Mouse (Mus musculus) CH12.LX (cell line): ENCODE data around the gene Rbbp6. TPM values are rescaled to one million over a fixed set of nuclear protein-coding genes. Genes with fewer than 3 reads are reported as not detected.

Experiments used
- DNase-seq: peaks from one replicate; pipeline ENCODE4 v3.0.0-alpha.2; 2013; ENCODE audit errors: extremely low read depth
- H3K27ac ChIP-seq: 2 replicates; pipeline ENCODE4 v1.5.1; 2012; ENCODE audit warnings: low read depth, mild to moderate bottlenecking, control low read depth, moderate library complexity; ENCODE audit not compliant: insufficient read depth
- H3K27me3 ChIP-seq: replicated peaks from 2 replicates; pipeline ENCODE3; 2012; ENCODE audit warnings: inconsistent platforms
- H3K36me3 ChIP-seq, 2 experiments: replicated peaks in 1 of 2; 2 replicates each; pipeline versions ENCODE3 to v1.6.1; 2012; ENCODE audit warnings: inconsistent platforms in 1 of 2, low read length in 1 of 2, mild to moderate bottlenecking in 1 of 2, mixed read lengths in 1 of 2, moderate library complexity in 1 of 2; ENCODE audit not compliant: control insufficient read depth in 1 of 2, insufficient read depth in 1 of 2
- H3K4me1 ChIP-seq, 2 experiments: 2 replicates each; pipeline ENCODE4 v1.6.1; 2012; ENCODE audit warnings: inconsistent platforms in 1 of 2, moderate library complexity in 1 of 2; ENCODE audit not compliant: insufficient read depth in 2 of 2, control insufficient read depth in 1 of 2
- H3K4me2 ChIP-seq: 2 replicates; pipeline ENCODE4 v1.6.1; 2012; ENCODE audit warnings: low read depth, mild to moderate bottlenecking, control low read depth; ENCODE audit not compliant: poor library complexity, insufficient read depth, severe bottlenecking
- H3K4me3 ChIP-seq, 3 experiments: fragments of 150-350 bp in 1 of 3; sonication (generic) in 1 of 3; replicated peaks in 1 of 3; 2 replicates each; pipeline versions ENCODE3 to v1.5.1; 2011 to 2012; ENCODE audit warnings: low read depth in 2 of 3, low read length in 2 of 3, mild to moderate bottlenecking in 2 of 3, moderate library complexity in 2 of 3, control low read depth in 1 of 3, improper control_type of control experiment in 1 of 3, inconsistent platforms in 1 of 3, mixed read lengths in 1 of 3; ENCODE audit not compliant: poor library complexity in 1 of 3
- H3K79me2 ChIP-seq: replicated peaks from 2 replicates; pipeline ENCODE4 v1.6.1; 2012; ENCODE audit warnings: mild to moderate bottlenecking, moderate library complexity; ENCODE audit not compliant: control insufficient read depth, poor library complexity, insufficient read depth, severe bottlenecking; ENCODE audit errors: extremely low read depth
- H3K9ac ChIP-seq: 2 replicates; pipeline ENCODE4 v1.6.1; 2012; ENCODE audit warnings: low read depth, mild to moderate bottlenecking, control low read depth, moderate library complexity; ENCODE audit not compliant: insufficient read depth
- H3K9me3 ChIP-seq: replicated peaks from 2 replicates; pipeline ENCODE3; 2012; ENCODE audit warnings: low read length, inconsistent platforms, mixed read lengths
- CHD2 ChIP-seq: IDR thresholded peaks from 2 replicates; pipeline ENCODE4 v1.6.1; 2011; ENCODE audit warnings: low read length, improper control_type of control experiment
- E2F4 ChIP-seq: IDR thresholded peaks from 2 replicates; pipeline ENCODE4 v1.6.1; 2011; ENCODE audit warnings: low read depth, low read length, improper control_type of control experiment; ENCODE audit not compliant: insufficient replicate concordance
- GABPA ChIP-seq: IDR thresholded peaks from 2 replicates; pipeline ENCODE4 v1.6.1; 2012; ENCODE audit warnings: low read depth, low read length, improper control_type of control experiment, inconsistent platforms; ENCODE audit not compliant: insufficient replicate concordance
- HCFC1 ChIP-seq: IDR thresholded peaks from 2 replicates; pipeline ENCODE4 v1.6.1; 2012; ENCODE audit warnings: low read depth, mild to moderate bottlenecking, inconsistent platforms, low read length, improper control_type of control experiment
- IRF4 ChIP-seq: IDR thresholded peaks from 2 replicates; pipeline ENCODE4 v1.6.1; 2014; ENCODE audit warnings: low read depth, mild to moderate bottlenecking, inconsistent platforms, low read length, improper control_type of control experiment
- JUN ChIP-seq: IDR thresholded peaks from 2 replicates; pipeline ENCODE4 v1.6.1; 2011; ENCODE audit warnings: low read depth, mild to moderate bottlenecking, low read length, improper control_type of control experiment, moderate library complexity; ENCODE audit not compliant: insufficient read depth
- KAT2A ChIP-seq: IDR thresholded peaks from 2 replicates; pipeline ENCODE4 v1.6.1; 2012; ENCODE audit warnings: low read length, improper control_type of control experiment, inconsistent platforms; ENCODE audit not compliant: insufficient replicate concordance
- MAZ ChIP-seq: IDR thresholded peaks from 2 replicates; pipeline ENCODE4 v1.6.1; 2012; ENCODE audit warnings: low read depth, mild to moderate bottlenecking, inconsistent platforms, low read length, improper control_type of control experiment, moderate library complexity
- MEF2A ChIP-seq: IDR thresholded peaks from 2 replicates; pipeline ENCODE4 v1.6.1; 2014; ENCODE audit warnings: low read depth, mild to moderate bottlenecking, inconsistent platforms, low read length, improper control_type of control experiment, borderline replicate concordance
- NELFE ChIP-seq: IDR thresholded peaks from 2 replicates; pipeline ENCODE4 v1.6.1; 2011; ENCODE audit warnings: low read depth, low read length, improper control_type of control experiment
- NRF1 ChIP-seq: IDR thresholded peaks from 2 replicates; pipeline ENCODE4 v1.6.1; 2014; ENCODE audit warnings: low read depth, mild to moderate bottlenecking, inconsistent platforms, low read length, improper control_type of control experiment, moderate library complexity
- POLR2A ChIP-seq: IDR thresholded peaks from 2 replicates; pipeline ENCODE4 v1.6.1; 2011; ENCODE audit warnings: low read depth, mild to moderate bottlenecking, improper control_type of control experiment, low read length
- RAD21 ChIP-seq: IDR thresholded peaks from 2 replicates; pipeline ENCODE4 v1.6.1; 2011; ENCODE audit warnings: low read depth, mild to moderate bottlenecking, low read length, improper control_type of control experiment, moderate library complexity
- RCOR1 ChIP-seq: conservative IDR thresholded peaks from 2 replicates; pipeline ENCODE4 v1.6.1; 2012; ENCODE audit warnings: low read depth, mild to moderate bottlenecking, inconsistent platforms, low read length, improper control_type of control experiment
- SIN3A ChIP-seq: IDR thresholded peaks from 2 replicates; pipeline ENCODE4 v1.6.1; 2012; ENCODE audit warnings: low read length, improper control_type of control experiment, inconsistent platforms
- SMC3 ChIP-seq: IDR thresholded peaks from 2 replicates; pipeline ENCODE4 v1.6.1; 2011; ENCODE audit warnings: low read depth, low read length, improper control_type of control experiment
- TBP ChIP-seq: conservative IDR thresholded peaks from 2 replicates; pipeline ENCODE4 v1.6.1; 2011; ENCODE audit warnings: low read depth, low read length, improper control_type of control experiment
- USF1 ChIP-seq: IDR thresholded peaks from 2 replicates; pipeline ENCODE4 v1.6.1; 2014; ENCODE audit warnings: low read depth, mild to moderate bottlenecking, inconsistent platforms, low read length, improper control_type of control experiment
- USF2 ChIP-seq: conservative IDR thresholded peaks from 2 replicates; pipeline ENCODE4 v1.6.1; 2011; ENCODE audit warnings: low read depth, low read length, improper control_type of control experiment
- ZKSCAN1 ChIP-seq: IDR thresholded peaks from 2 replicates; pipeline ENCODE4 v1.6.1; 2012; ENCODE audit warnings: low read depth, inconsistent platforms, low read length, improper control_type of control experiment, borderline replicate concordance
- ZNF384 ChIP-seq: IDR thresholded peaks from 2 replicates; pipeline ENCODE4 v1.6.1; 2012; ENCODE audit warnings: low read depth, low read length, improper control_type of control experiment, inconsistent platforms
- dilution Hi-C: fragments of 300-500 bp; cut with MboI; formaldehyde crosslinking; loops from 2 replicates; pipeline ENCODE4 v1.14.3; 2020; ENCODE audit warnings: low sequenced_read_pairs; ENCODE audit not compliant: extremely low pct_unique_long_range_greater_than_20kb, extremely low pct_ligation_motif_present
- in situ Hi-C: fragments of 300-500 bp; cut with MboI; formaldehyde crosslinking; loops from 3 replicates; pipeline ENCODE4 v1.14.3; 2019; ENCODE audit warnings: low sequenced_read_pairs, low pct_ligation_motif_present, low pct_unique_long_range_greater_than_20kb, mixed read lengths
- polyA plus RNA-seq: library from polyadenylated mRNA; unstranded; fragments of >175 nt; gene quantifications from 2 replicates; pipeline ENCODE4 v1.2.1, GENCODE M21; 2012; ENCODE audit warnings: low read depth; ENCODE audit not compliant: insufficient read length
- total RNA-seq, 2 experiments: library from RNA; depleted of rRNA; stranded (reverse); fragments of 300-350 nt in 1 of 2; fragments of >200 nt in 1 of 2; gene quantifications; 2 replicates each; pipeline ENCODE4 v1.2.3; 2012 to 2014

Gene Rbbp6
- total and polyA plus RNA-seq, 3 experiments, result 17.8 to 93.0 (median 22.9) TPM

GRCm38 (mm10) chr7:122999871-123000396, 34.4 kb downstream of the Rbbp6 start:
- Histone ChIP-seq H3K36me3 (peaks cover 65 to 94% of the 10 kb centered on the region in 2 experiments), H3K9ac (no peak overlapping the region), H3K27me3 (no peaks in the 10 kb centered on the region), H3K4me2 (no peak overlapping the region), H3K9me3 (no peaks in the 10 kb centered on the region), H3K79me2 (no peaks in the 10 kb centered on the region), H3K4me3 (no peak overlapping the region)
- in situ Hi-C loops, result loop anchor here (25.0 kb wide), 1 partner anchor 187 kb away; no protein-coding TSS in a partner anchor
- no peak for TF ChIP-seq CHD2
- no peak for TF ChIP-seq TBP
- no peak for TF ChIP-seq USF2
- TF ChIP-seq NELFE, result no peak
- no peak for TF ChIP-seq RAD21
- TF ChIP-seq KAT2A, result no peak
- TF ChIP-seq, all 38 proteins: peak for 0
- Histone ChIP-seq H3K4me1 (no peaks in the 10 kb centered on the region), H3K27ac (no peak overlapping the region)
- dilution Hi-C loops, result no loop called here
- DNase-seq, result no peak

GRCm38 (mm10) chr7:123000796-123001195, 35.3 kb downstream of the Rbbp6 start:
- TF ChIP-seq HCFC1, result no peak
- TF ChIP-seq MAZ, result no peak
- no peak for TF ChIP-seq JUN
- no peak for TF ChIP-seq E2F4
- no peak for TF ChIP-seq ZKSCAN1
- TF ChIP-seq TBP, result no peak
- TF ChIP-seq ZNF384, result no peak
- no peak for TF ChIP-seq USF1
- TF ChIP-seq MEF2A, result no peak
- no peak for TF ChIP-seq NRF1
- TF ChIP-seq SIN3A, result no peak
- no peak for TF ChIP-seq SMC3
- TF ChIP-seq RCOR1, result no peak
- no peak for TF ChIP-seq POLR2A
- TF ChIP-seq IRF4, result no peak
- no peak for TF ChIP-seq GABPA
- dilution Hi-C loops, result no loop called here
- H3K9ac ChIP-seq, result no peak overlapping the region
- peaks cover 60 to 87% of the 10 kb centered on the region in 2 experiments for H3K36me3 ChIP-seq
- DNase-seq, result no peak
- no peak overlapping the region for H3K4me3 ChIP-seq
- no peaks in the 10 kb centered on the region for H3K79me2 ChIP-seq
- H3K27ac ChIP-seq, result no peak overlapping the region
- H3K9me3 ChIP-seq, result no peaks in the 10 kb centered on the region
- no peaks in the 10 kb centered on the region for H3K4me1 ChIP-seq
- no peaks in the 10 kb centered on the region for H3K27me3 ChIP-seq
- in situ Hi-C loops, result loop anchor here (25.0 kb wide), 1 partner anchor 187 kb away; no protein-coding TSS in a partner anchor
- H3K4me2 ChIP-seq, result no peak overlapping the region
